ENCODE assay signal across 23 mouse cellular contexts in genomic region chr6:144541316-144541715, GRCm38 (mm10).
A peak's percentile ranks its signal among the peaks of the same experiment; 100 is the strongest.
DNase-seq lines count a peak whose midpoint lies in the region; ATAC-seq lines count a peak whose summit lies in the region.
"Had no signal": no experiment of that assay in that cellular context is flagged by ENCODE, and none has a peak within 500 bp of the region (broad histone marks: within the 10 kb centered on the region; RNA-seq: fewer than 3 reads in every experiment).

No protein-coding gene starts in this region.

- H3K27me3 ChIP-seq in intestine, embryonic 16.5 days (replicated peaks; ENCODE audit: control insufficient read depth, insufficient read depth, low read length) = no peaks in the 10 kb centered on the region
- H3K27me3 ChIP-seq: forebrain, embryonic 15.5 days; heart, embryonic 15.5 days; liver, embryonic 13.5 days; megakaryocyte, embryonic 14.5 days; neural tube, embryonic 13.5 days; stomach, embryonic 15.5 days had no signal

- 92% methylated on average over 9 of the region's 9 CpGs for WGBS in intestine, embryonic 16.5 days

- H3K9ac ChIP-seq in intestine, embryonic 16.5 days (ENCODE audit: low read depth, low read length) = no peak overlapping the region
- H3K9ac ChIP-seq: forebrain, embryonic 15.5 days; heart, embryonic 15.5 days; hindbrain, embryonic 14.5 days; liver, embryonic 13.5 days; neural tube, embryonic 13.5 days; stomach, embryonic 15.5 days had no signal

- no peaks in the 10 kb centered on the region for H3K9me3 ChIP-seq in intestine, embryonic 16.5 days (ENCODE audit: control insufficient read depth, low read length)
- H3K9me3 ChIP-seq: embryonic facial prominence, embryonic 10.5 days; forebrain, embryonic 15.5 days; heart, embryonic 15.5 days; liver, embryonic 13.5 days; neural tube, embryonic 13.5 days; stomach, embryonic 15.5 days had no signal

- peak; percentile 5 for DNase-seq in adrenal gland, adult 2 months
- no peak for DNase-seq in adrenal gland, adult 18-20 months (ENCODE audit: low spot score in 2 of 2)
- peak; percentile 11 for DNase-seq in thymus, postnatal 14 days
- no peak for DNase-seq in thymus, postnatal 10 days (ENCODE audit: low spot score in 2 of 2)
- peak; percentile 7 for DNase-seq in adrenal gland, postnatal 14 days
- no peak for DNase-seq in lung, postnatal 14 days
- DNase-seq: cerebellum, adult 11 months; cerebellum, adult 9-11 months; heart, postnatal 36 days; kidney, adult 8-10 months; kidney, postnatal 10 days; liver, embryonic 13.5 days; lung, adult 2 months; midbrain, embryonic 14.5 days had no signal

- H3K4me3 ChIP-seq in intestine, embryonic 16.5 days (ENCODE audit: low read length) = no peak overlapping the region
- H3K4me3 ChIP-seq: embryonic facial prominence, embryonic 10.5 days; forebrain, embryonic 15.5 days; heart, embryonic 15.5 days; layer of hippocampus, adult 2 months; liver, embryonic 13.5 days; megakaryocyte, embryonic 14.5 days; neural tube, embryonic 13.5 days; stomach, embryonic 15.5 days had no signal

- no peaks in the 10 kb centered on the region for H3K36me3 ChIP-seq in intestine, embryonic 16.5 days (ENCODE audit: control insufficient read depth, insufficient read depth, low read length)
- H3K36me3 ChIP-seq: embryonic facial prominence, embryonic 10.5 days; forebrain, embryonic 15.5 days; heart, embryonic 15.5 days; liver, embryonic 13.5 days; neural tube, embryonic 13.5 days; stomach, embryonic 15.5 days had no signal

- H3K4me2 ChIP-seq in intestine, embryonic 16.5 days (ENCODE audit: low read depth, low read length) = no peak overlapping the region
- H3K4me2 ChIP-seq: forebrain, embryonic 15.5 days; heart, embryonic 15.5 days; hindbrain, embryonic 14.5 days; liver, embryonic 13.5 days; neural tube, embryonic 13.5 days; stomach, embryonic 15.5 days had no signal

- no peak overlapping the region for H3K27ac ChIP-seq in intestine, embryonic 16.5 days (ENCODE audit: low read length)
- H3K27ac ChIP-seq: embryonic facial prominence, embryonic 10.5 days; forebrain, embryonic 15.5 days; heart, embryonic 15.5 days; hindbrain, embryonic 14.5 days; layer of hippocampus, adult 2 months; liver, embryonic 13.5 days; neural tube, embryonic 13.5 days; stomach, embryonic 15.5 days had no signal

- no peak for ATAC-seq in intestine, embryonic 16.5 days
- ATAC-seq: forebrain, embryonic 15.5 days had no signal

- H3K4me1 ChIP-seq in intestine, embryonic 16.5 days (ENCODE audit: control insufficient read depth, insufficient read depth, low read length) = no peaks in the 10 kb centered on the region
- H3K4me1 ChIP-seq: forebrain, embryonic 15.5 days; heart, embryonic 15.5 days; liver, embryonic 13.5 days; megakaryocyte, embryonic 14.5 days; neural tube, embryonic 13.5 days; stomach, embryonic 15.5 days had no signal

Comparison
In these comparisons a context has a peak if more than half of its experiments do, and no peak if none do; other contexts are left out.
1. DNase-seq: peak in adrenal gland, adult 2 months (single experiment), thymus, postnatal 14 days (single experiment) and adrenal gland, postnatal 14 days (single experiment); none in adrenal gland, adult 18-20 months (0 of 2), thymus, postnatal 10 days (0 of 2) and lung, postnatal 14 days (single experiment).